Comparison of ENCODE assay signal across 24 mouse cellular contexts in genomic region chr1:186314180-186314579, GRCm38 (mm10).
DNase-seq lines count a peak whose midpoint lies in the region; ATAC-seq lines count a peak whose summit lies in the region.
"Had no signal": no experiment of that assay in that cellular context is flagged by ENCODE, and none has a peak within 500 bp of the region (broad histone marks: within the 10 kb centered on the region; RNA-seq: fewer than 3 reads in every experiment).

No protein-coding gene starts in this region.

- ATAC-seq in embryonic facial prominence, embryonic 11.5 days (replicated peaks; ENCODE audit: insufficient number of reproducible peaks, low FRiP score, low TSS enrichment, low read depth) = 0 out of 2 replicates have a peak, but pooled peaks have one; percentile 44
- ATAC-seq in midbrain, embryonic 11.5 days (ENCODE audit: low FRiP score) = no peak
- ATAC-seq: activated CD4-positive, CD25-positive, alpha-beta regulatory T cell, adult 4 months; forebrain, embryonic 13.5 days; forebrain, embryonic 16.5 days; hindbrain, embryonic 16.5 days had no signal

- no peak overlapping the region for H3K27ac ChIP-seq in embryonic facial prominence, embryonic 11.5 days (replicated peaks; ENCODE audit: low read depth, low read length)
- no peak overlapping the region for H3K27ac ChIP-seq in embryonic facial prominence, embryonic 10.5 days (replicated peaks)
- H3K27ac ChIP-seq in midbrain, embryonic 11.5 days (ENCODE audit: low read depth, low read length) = no peak overlapping the region
- no peak overlapping the region for H3K27ac ChIP-seq in midbrain, embryonic 10.5 days (replicated peaks)
- H3K27ac ChIP-seq: embryonic facial prominence, embryonic 13.5 days; forebrain, embryonic 10.5 days; forebrain, embryonic 13.5 days; hindbrain, embryonic 10.5 days; hindbrain, embryonic 13.5 days had no signal

- no peaks in the 10 kb centered on the region for H3K4me1 ChIP-seq in embryonic facial prominence, embryonic 11.5 days (ENCODE audit: control insufficient read depth, insufficient read depth, low read length)
- peaks cover 12% of the 10 kb centered on the region; the same call in 1 of the 2 replicates for H3K4me1 ChIP-seq in embryonic facial prominence, embryonic 10.5 days
- H3K4me1 ChIP-seq in midbrain, embryonic 11.5 days (ENCODE audit: control insufficient read depth, insufficient read depth, low read length) = no peaks in the 10 kb centered on the region
- H3K4me1 ChIP-seq in midbrain, embryonic 10.5 days = peaks cover 3% of the 10 kb centered on the region; the same call in 1 of the 2 replicates
- H3K4me1 ChIP-seq: forebrain, embryonic 13.5 days; hindbrain, embryonic 13.5 days had no signal

- no peaks in the 10 kb centered on the region for H3K27me3 ChIP-seq in embryonic facial prominence, embryonic 11.5 days (ENCODE audit: control insufficient read depth, insufficient read depth, low read length)
- H3K27me3 ChIP-seq in embryonic facial prominence, embryonic 10.5 days (replicated peaks; ENCODE audit: low read depth, poor library complexity, severe bottlenecking) = no peaks in the 10 kb centered on the region
- H3K27me3 ChIP-seq in midbrain, embryonic 11.5 days (ENCODE audit: control insufficient read depth, insufficient read depth, low read length) = no peaks in the 10 kb centered on the region
- no peaks in the 10 kb centered on the region for H3K27me3 ChIP-seq in midbrain, embryonic 10.5 days (ENCODE audit: low read depth, poor library complexity, severe bottlenecking)
- H3K27me3 ChIP-seq: forebrain, embryonic 13.5 days; hindbrain, embryonic 13.5 days had no signal

- H3K9ac ChIP-seq in embryonic facial prominence, embryonic 11.5 days (replicated peaks; ENCODE audit: low read length) = no peak overlapping the region
- H3K9ac ChIP-seq in midbrain, embryonic 11.5 days (ENCODE audit: low read length) = no peak overlapping the region
- H3K9ac ChIP-seq: embryonic facial prominence, embryonic 13.5 days; forebrain, embryonic 13.5 days; hindbrain, embryonic 13.5 days had no signal

- no peak overlapping the region for H3K4me3 ChIP-seq in embryonic facial prominence, embryonic 11.5 days (ENCODE audit: low read depth, low read length)
- no peak overlapping the region for H3K4me3 ChIP-seq in embryonic facial prominence, embryonic 10.5 days
- no peak overlapping the region for H3K4me3 ChIP-seq in midbrain, embryonic 11.5 days (ENCODE audit: low read depth, low read length)
- no peak overlapping the region for H3K4me3 ChIP-seq in midbrain, embryonic 10.5 days
- H3K4me3 ChIP-seq: embryonic facial prominence, embryonic 13.5 days; forebrain, embryonic 10.5 days; forebrain, embryonic 13.5 days; hindbrain, embryonic 10.5 days; hindbrain, embryonic 13.5 days had no signal

- no peaks in the 10 kb centered on the region for H3K9me3 ChIP-seq in embryonic facial prominence, embryonic 11.5 days (replicated peaks; ENCODE audit: control insufficient read depth, low read length)
- no peaks in the 10 kb centered on the region for H3K9me3 ChIP-seq in embryonic facial prominence, embryonic 10.5 days
- H3K9me3 ChIP-seq in midbrain, embryonic 11.5 days (ENCODE audit: control insufficient read depth, low read length) = no peaks in the 10 kb centered on the region
- no peaks in the 10 kb centered on the region for H3K9me3 ChIP-seq in midbrain, embryonic 10.5 days (replicated peaks)
- H3K9me3 ChIP-seq: embryonic facial prominence, embryonic 13.5 days; forebrain, embryonic 10.5 days; forebrain, embryonic 13.5 days; hindbrain, embryonic 10.5 days; hindbrain, embryonic 13.5 days had no signal

- H3K4me2 ChIP-seq in embryonic facial prominence, embryonic 11.5 days (ENCODE audit: low read depth, low read length) = no peak overlapping the region
- H3K4me2 ChIP-seq in midbrain, embryonic 11.5 days = no peak overlapping the region
- H3K4me2 ChIP-seq: embryonic facial prominence, embryonic 13.5 days; forebrain, embryonic 13.5 days; heart, embryonic 11.5 days; hindbrain, embryonic 13.5 days had no signal

- WGBS in embryonic facial prominence, embryonic 11.5 days = 68% methylated on average over 4 of the region's 4 CpGs
- WGBS in embryonic facial prominence, embryonic 10.5 days = 86% methylated on average over 4 of the region's 4 CpGs
- 87% methylated on average over 4 of the region's 4 CpGs for WGBS in midbrain, embryonic 11.5 days
- WGBS in midbrain, embryonic 10.5 days = 92% methylated on average over 4 of the region's 4 CpGs

- no peak for DNase-seq in embryonic facial prominence, embryonic 11.5 days (ENCODE audit: low spot score)
- DNase-seq in embryonic facial prominence, embryonic 10.5 days (ENCODE audit: low spot score) = no peak
- DNase-seq in midbrain, embryonic 11.5 days (ENCODE audit: low spot score, missing footprints) = peak; percentile 45
- DNase-seq in midbrain, embryonic 10.5 days (ENCODE audit: low spot score) = no peak
- DNase-seq in mesoderm, embryonic 11.5 days (ENCODE audit: low read depth, low spot score) = peak; percentile 17
- no peak for DNase-seq in spleen, postnatal 14 days (ENCODE audit: low spot score in 2 of 2)
- DNase-seq in right cerebral cortex, postnatal 4 days = no peak
- DNase-seq: adrenal gland, adult 8-10 months; adrenal gland, postnatal 25 days; cerebellum, adult 11-12 months; cerebellum, adult 8-10 months; cerebellum, postnatal 36 days; embryo, embryonic 11 days; gastrocnemius, postnatal 10 days; gastrocnemius, postnatal 36 days had no signal

- no peaks in the 10 kb centered on the region for H3K36me3 ChIP-seq in embryonic facial prominence, embryonic 11.5 days (replicated peaks; ENCODE audit: control insufficient read depth, insufficient read depth, low read depth, low read length)
- H3K36me3 ChIP-seq in embryonic facial prominence, embryonic 10.5 days (replicated peaks) = no peaks in the 10 kb centered on the region
- H3K36me3 ChIP-seq in midbrain, embryonic 11.5 days (ENCODE audit: control insufficient read depth, insufficient read depth, low read length) = no peaks in the 10 kb centered on the region
- no peaks in the 10 kb centered on the region for H3K36me3 ChIP-seq in midbrain, embryonic 10.5 days
- H3K36me3 ChIP-seq: embryonic facial prominence, embryonic 13.5 days; forebrain, embryonic 10.5 days; hindbrain, embryonic 10.5 days; hindbrain, embryonic 13.5 days had no signal

Comparison
In these comparisons a context has a peak if more than half of its experiments do, and no peak if none do; other contexts are left out.
1. DNase-seq: peak in midbrain, embryonic 11.5 days (single experiment) and mesoderm, embryonic 11.5 days (single experiment); none in embryonic facial prominence, embryonic 11.5 days (single experiment), embryonic facial prominence, embryonic 10.5 days (single experiment), midbrain, embryonic 10.5 days (single experiment), spleen, postnatal 14 days (0 of 2) and right cerebral cortex, postnatal 4 days (single experiment).